Mouse (Mus musculus) B cell, adult 2 months (primary cell): ENCODE data around the gene Pcmt1.

ENCODE experiments used
- DNase-seq, 2 experiments: peaks; one replicate each; pipeline ENCODE4 v3.0.0; 2022

The Pcmt1 gene

DNA sequence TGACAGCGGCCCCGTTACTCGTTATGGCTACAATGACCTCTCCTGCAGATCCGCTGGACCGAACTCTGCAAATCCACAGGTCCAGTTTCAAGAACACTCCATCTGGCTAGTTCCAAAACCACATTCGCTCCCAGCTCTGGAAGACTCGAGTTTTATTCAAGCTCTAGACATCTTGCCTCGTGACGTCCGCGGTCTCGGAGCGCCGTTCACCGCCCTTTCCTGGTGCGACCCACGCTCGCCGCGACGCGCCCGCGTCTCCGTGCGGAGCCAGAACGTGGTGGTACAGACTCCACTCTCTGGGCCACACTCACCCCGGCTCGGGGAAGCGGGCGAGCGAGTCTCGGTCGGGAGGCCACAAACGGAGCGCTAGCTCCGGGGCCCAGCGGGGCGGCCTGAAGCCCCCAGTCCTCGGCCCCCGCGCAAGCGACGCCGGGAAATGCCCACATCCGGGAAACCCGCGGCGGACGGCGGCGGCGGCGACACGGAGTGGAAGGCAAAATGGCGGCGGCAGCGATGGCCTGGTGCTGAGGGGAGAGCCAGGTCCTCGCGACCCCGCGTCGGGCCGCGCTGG, at the start of gene Pcmt1, which contains the start of gene Lats1:
Gene Pcmt1, minus strand, starts transcription at position 406 of the 571 bp plus-strand sequence.
Gene Lats1, plus strand, starts transcription at position 484 of the 571 bp plus-strand sequence.
- peak; percentile 90 to 92 for DNase-seq

DNA sequence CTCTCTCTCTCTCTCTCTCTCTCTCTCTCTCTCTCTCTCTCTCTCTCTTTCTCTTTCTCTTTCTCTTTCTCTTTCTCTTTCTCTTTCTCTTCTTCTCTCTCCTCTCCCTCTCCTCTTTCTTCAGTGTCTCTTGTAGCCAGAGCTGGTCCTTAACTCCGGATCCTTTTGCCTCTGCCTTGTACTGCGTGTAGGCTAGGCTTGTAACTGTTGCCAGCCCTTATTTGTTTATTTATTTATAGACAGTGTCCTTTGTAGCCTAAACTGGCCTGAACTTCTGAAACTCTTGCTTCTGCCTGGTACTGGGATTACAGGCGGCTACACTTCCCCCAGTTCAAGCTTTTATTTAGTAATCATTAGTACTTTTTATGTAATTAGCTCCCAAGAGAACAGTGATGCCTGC, 46.1 kb upstream of the Pcmt1 start:
- DNase-seq: peak; percentile 16 to 25

DNA sequence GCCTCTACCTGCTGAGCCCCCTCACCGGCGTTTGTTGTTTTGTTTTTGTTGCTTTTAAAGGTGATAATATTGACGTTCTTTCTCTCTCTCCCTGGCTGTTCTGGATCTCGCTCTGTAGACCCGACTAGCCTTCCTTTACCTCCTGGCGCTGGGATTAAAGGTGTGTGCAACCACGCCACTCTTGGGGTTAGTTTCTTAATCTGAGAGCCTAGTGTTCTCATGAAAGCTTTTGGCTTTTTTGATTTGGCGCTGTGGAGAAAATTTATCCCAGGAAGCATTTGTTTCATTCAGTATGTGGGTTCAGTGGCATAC, 45.5 kb upstream of the Pcmt1 start:
- DNase-seq: peak in 1 of 2 experiments; percentile 18

DNA sequence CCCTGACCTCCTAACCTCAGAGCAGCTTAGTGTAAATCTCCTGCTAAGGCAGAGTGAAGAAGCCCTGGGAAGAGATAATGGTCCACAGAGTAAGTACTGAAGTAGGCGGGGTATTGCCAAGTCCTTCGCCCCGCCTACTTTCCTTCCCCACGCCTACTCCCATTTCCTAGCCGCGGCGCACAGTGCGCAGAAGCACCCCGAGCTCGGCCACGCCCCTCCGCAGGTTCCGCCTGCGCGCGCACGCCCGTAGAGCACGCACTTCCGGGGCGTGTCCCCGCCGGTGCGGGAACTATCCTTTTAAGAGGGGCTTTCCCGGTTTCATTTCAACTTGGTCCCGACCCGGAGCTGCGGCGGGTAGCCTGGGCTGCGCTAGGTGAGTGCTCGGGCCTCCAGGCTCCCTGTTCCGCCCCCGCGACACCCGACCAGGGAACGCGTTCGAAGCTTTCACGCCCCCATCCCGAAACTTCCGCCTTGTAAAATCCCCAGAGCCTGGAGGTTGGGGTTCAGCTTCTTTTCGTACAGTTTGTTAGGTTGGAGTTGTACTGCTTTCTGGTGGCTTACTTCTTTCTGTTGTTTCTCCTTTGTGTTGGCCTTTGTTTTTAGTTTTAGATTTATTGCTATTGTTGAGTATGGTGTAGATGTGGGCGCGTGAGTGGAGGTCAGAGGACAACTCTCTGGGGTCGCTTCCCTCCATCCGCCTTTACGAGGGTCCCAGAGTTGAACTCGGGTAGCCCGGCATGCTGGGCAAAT, 45.0 kb upstream of the Pcmt1 start, which contains the start of gene Katna1:
Gene Katna1, plus strand, starts transcription at position 250 of the 750 bp plus-strand sequence.
- peak; percentile 96 to 97 for DNase-seq

DNA sequence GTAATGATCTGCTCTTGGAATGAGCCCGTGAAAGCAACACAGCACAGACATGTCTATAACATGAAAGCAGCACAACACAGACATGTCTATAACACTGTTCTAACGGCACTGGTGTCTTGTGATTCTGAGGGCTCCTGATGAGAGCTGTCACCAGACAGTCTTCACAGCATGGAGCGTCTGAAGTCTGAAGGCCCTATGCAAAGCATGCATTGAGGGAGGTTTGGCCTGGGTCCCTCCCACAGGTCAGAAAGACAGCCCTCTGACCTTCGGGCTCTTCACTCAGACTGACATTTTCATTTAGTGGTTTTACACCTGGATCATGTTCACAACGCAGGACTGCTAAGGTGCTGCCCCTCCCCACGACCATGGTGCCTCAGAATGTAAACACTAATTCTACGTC, 34.1 kb upstream of the Pcmt1 start:
- no peak for DNase-seq

DNA sequence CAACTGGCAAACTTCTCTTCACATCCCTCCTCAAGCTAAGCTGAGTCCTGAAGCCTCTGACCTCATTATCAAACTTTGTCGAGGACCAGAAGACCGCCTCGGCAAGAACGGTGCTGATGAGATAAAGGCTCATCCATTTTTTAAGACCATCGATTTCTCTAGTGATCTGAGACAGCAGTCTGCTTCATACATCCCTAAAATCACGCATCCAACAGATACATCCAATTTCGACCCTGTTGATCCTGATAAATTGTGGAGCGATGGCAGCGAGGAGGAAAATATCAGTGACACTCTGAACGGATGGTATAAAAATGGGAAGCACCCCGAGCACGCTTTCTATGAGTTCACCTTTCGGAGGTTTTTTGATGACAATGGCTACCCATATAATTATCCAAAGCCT, 31.6 kb upstream of the Pcmt1 start:
- DNase-seq: no peak

DNA sequence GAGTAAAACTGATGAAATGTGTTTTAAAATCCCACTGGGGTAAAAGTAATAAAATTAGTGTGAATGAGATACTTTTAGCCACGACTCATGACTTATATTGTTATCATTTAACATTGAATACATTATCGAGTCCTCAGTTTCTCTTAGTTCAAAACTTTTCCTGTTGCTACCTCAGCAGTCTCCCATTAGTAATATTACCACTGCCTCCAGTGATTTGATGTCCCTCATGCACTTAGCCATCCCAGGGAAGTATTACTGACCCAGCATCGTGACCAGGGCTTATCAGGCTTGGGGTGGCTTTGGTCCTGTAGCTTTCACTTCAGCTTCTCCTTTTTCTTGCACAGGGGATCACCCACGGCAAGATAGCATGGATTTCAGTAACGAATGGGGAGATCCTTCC, 29.2 kb upstream of the Pcmt1 start:
- no peak for DNase-seq

DNA sequence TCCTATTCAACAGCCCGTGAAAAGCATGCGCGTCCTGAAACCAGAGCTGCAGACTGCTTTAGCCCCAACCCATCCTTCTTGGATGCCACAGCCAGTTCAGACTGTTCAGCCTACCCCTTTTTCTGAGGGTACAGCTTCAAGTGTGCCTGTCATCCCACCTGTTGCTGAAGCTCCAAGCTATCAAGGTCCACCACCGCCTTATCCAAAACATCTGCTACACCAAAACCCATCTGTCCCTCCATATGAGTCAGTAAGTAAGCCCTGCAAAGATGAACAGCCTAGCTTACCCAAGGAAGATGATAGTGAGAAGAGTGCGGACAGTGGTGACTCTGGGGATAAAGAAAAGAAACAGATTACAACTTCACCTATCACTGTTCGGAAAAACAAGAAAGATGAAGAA, 21.6 kb upstream of the Pcmt1 start:
- DNase-seq: no peak

DNA sequence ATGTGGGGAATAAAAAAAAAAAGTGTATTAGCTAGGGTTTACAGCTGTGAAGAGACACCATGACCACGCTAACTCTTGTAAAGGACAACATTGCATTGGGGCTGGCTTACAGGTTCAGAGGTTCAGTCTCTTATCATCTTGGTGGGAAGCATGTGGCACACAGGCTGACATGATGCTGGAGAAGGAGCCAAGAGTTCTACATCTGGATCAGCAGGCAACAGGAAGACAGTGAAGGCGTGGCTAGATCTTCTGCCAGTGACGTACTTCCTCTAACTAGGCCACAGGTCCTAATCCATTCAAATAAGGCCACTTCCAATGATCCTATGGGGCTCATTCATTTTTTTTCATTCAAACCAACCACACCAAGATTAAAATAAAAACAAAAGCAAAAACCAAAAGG, 19.2 kb upstream of the Pcmt1 start:
- no peak for DNase-seq

DNA sequence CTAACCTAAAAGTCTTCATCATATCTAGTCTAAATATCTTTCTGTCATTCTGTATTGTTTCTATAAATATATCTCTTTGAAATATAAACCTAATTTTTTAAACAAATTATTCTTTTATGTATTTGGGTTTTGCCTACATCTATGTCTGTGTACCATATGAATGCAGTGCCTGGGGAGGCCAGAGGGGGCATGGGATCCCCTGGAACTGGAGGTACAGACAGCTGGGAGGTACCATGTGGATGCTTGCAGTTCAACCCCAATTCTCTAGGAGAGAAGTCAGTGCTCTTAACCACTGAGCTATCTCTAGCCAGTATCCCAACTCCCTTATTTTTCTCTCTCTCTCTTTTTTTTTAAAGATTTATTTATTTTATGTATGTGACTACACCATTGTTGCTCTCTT, 14.3 kb upstream of the Pcmt1 start:
- DNase-seq: peak; percentile 45 to 53

DNA sequence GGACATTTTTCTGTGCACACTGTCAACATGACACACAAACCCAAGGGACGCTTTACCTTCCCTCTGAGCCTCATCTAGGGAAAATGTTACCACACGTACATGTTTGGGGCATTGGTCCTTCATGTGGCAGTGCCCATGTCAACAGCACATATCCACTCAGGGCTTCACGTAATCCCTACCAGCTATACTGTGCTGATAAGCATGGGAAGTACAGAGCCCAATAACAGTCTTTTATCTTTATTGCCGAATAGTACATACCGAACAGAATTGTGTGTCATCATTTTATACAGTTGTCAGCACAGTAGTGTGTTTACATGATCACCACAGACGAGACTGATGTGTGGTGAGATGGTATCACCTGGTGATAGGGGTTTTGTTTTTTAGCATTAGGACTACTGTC, 6.0 kb upstream of the Pcmt1 start:
- no peak for DNase-seq

DNA sequence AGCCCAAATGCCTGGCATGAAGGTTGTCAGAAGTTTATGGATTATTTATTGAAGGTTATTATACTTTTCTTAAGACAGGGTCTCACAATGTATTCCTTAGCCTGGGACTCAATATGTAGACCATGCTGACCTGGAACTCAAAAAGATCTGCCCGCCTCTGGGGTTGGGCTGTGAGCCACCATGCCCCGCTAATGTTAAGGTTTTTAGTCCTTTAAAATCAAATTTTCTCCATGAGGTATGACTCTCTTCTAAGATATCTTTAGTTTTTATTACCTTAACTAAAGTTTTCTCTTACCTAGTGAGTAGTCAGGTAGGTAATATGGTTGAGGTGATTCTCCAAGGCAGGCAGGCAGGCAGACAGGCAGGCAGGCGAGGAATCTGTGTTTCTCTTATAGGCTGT, 1.3 kb upstream of the Pcmt1 start:
- DNase-seq: no peak

DNA sequence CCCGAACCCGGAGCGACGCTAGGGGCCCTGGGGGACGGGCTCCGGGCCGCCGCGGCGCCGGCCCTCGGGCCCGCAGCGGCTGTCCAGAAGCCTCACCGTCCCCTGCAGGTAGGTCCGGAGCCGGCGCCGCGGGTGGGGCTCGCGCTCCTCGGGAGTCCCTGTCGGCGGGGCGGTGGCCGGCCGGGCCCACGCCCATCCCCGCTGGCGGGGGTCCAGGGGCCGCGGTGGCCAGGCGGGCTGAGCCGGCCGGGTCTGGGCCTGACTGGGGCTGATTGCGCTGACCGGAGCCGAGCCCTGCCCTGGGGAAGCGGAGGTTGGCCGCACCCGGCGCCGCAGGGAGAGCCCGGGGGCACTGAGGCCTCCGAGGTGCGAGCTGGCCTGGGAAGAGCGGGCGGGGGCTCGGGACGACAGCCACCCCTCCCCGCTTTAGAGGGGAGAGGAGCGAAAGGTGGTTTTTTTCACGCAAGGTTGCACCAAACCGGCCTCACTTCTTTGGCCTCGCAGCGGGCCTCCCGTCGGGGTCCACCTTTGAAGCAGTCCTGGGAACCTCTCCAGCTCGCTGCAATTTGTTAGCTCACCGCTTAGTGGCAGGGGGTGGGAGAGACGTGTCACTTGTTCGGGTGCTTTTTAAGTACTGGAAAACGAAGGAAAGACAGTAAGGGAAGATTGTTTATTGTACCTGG, 548 bp upstream of the Pcmt1 start:
- peak; percentile 55 to 61 for DNase-seq

DNA sequence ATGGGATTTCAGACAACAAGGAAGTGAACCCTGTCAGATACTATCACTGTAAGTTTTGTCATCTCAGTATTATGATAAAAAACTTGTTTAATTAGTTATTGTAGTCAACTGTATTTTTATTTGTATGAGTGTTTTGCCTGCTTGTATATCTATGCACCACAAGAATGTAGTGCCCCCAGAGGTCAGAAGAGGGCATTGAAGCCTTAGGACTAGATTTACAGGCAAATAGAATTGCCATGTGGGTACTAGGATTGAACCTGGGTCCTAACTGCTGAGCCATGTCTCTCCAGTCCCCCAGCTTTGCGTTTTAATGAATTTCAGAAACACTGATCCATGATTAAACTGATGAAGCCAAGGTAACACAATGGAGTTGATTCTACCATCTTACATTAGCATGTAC, 7.3 kb downstream of the Pcmt1 start:
- peak; percentile 49 to 59 for DNase-seq

DNA sequence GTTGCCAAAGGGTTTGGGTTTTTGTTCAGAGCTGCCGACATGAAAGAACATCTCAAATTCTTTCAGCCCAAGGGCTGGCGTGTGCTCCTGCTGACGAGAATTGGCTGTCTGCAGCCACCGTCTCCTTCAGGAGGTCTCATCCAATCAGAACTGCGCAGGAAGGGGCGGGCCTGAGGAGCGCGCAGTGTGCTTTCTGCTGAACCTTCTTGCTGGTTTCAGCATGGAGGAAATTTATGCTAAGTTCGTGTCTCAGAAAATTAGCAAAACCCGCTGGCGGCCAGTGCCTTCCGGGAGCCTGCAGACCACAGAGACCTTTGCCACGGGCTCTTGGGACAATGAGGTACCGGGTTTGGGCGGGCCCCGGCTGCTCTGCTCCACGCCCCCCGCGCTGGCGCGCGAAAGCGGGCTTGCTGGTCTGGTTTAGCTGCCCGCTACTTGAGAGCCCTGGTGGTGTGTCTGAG, 13.6 kb downstream of the Pcmt1 start, which contains the start of gene Nup43:
Gene Nup43, plus strand, starts transcription at position 162 of the 461 bp plus-strand sequence.
- peak; percentile 85 to 87 for DNase-seq

DNA sequence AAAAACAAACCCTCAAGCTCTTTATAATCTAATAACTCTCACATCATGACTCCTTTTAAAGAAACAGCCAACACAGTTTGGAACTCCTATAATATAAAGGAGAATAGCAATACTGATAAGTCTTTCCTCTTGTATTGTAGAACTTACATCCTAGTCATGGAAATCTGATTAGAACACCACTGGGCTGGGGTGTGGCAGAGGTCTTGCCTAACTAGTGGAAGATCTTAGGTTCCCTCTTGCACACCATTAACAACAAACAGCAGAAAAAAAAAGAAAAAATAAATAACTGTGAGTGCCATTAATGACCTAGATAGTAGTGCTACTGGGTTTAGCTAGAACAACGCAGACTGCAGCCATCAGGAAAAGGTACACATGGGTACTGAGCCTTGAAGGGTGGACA, 16.0 kb downstream of the Pcmt1 start:
- no peak for DNase-seq

DNA sequence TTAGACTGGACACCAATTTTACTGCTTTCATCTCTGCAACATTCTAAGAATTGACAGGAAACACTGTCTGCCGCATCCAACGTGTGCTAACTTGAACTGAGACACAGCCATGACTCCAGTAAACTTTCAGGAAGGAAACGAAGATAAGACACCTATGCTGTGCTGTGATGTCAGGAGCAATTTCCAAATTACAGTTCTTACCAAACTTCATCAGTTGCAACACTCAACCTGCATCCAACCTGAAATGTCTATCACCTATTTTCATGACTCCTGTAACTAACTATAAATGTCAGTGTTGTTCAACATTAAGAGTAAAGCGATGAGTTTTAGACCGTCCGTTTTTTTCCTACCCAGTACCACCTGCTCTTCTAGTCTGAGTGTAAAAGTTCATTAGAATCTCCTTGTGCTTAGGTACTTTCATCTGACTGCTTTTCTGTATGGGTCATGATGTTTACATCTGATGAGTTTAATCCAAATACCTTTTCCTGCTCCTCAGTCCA, 16.9 kb downstream of the Pcmt1 start:
- no peak for DNase-seq

DNA sequence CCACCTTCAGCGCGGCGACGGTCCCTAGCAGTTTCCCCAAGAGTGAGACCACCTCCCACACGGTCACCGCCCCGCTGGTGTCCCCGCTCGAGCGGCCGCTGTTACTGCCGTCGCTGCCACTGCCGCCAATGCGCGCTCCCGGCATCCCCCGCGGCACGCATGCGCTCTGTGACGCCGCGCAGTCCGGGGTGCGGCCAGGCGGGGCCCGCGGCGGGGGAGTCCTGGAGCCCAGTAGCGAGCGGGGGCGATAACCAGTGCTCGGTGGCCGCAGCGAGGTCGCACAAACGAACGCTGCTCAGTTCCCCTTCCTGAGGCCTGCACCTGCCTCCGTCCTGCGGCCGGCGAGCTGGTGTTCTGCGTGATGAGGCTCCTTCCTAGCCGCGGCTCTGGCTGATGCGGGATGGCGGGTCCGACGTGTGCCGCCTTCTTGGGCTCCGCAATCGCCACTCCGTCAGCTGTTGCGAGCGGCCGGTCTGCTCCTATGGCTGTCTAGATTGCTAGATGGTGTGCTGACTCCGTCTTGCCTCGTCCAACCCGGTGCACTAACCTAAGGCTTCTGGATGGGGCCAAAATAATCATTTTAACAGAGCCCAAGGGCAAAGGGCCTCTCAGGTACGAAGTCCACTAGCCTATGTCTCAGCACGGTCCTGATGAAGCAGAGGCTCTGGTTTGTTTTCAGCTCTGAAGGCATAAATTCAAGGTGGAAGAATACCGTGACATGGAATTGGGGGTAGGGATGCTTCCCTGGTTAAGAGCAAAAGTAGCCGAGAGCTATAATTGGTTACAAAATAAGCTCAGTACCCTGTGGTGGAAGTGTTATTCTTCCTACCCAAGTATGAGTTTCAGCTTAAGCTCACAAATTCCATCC, 17.5 kb downstream of the Pcmt1 start:
- DNase-seq: peak; percentile 93 to 96

DNA sequence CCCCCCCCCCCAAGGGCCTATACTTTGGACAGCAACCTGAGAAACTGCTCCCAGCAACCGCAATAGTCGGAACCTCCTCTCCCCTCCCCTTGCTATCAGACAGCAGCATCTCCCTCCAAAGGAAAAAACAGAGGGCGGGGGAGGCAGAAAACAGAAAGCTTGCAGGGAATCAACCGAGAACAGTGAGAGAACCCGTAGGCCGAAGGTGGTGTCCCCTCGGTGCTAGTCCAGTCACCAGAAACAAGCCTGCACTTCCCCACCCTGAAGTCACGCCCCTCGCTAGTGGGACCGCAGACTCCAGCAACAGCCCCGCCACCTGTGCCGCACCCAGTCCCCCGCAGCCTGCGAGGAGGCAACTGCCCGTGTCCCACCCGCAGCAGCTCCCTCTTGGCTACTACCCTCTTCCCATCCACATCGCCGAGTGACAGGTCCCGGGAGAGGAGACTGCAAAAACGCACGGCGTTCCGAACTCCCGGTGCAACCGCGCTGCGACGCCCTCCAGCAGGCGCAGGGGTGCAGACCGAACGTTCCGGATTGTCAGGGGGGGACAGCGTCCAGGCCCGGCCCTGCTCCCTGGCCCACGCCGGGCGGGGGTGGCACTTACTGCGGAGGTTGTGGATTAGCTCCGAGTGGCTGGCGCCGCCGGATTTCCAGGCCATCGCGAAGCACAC, 18.3 kb downstream of the Pcmt1 start:
- peak; percentile 83 to 84 for DNase-seq

DNA sequence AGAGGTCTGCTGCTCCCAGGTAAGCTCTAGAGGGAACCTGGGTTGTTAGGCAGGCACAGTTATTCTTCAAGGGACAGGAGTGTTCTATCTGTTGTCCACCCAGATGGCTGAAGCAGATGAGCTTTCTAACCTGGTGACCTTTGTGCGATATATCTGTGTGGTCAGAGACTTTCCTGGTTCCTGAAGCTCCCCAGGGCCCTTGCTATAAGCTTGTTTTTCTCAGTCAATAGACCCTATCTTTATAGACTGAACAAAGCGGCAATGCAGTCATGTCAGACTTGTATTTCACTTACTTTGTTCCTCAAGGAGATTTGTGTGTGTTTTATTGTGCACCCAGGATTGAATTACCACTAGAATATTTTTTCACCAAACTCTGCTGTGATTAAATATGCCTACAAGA, 29.9 kb downstream of the Pcmt1 start:
- DNase-seq: no peak

DNA sequence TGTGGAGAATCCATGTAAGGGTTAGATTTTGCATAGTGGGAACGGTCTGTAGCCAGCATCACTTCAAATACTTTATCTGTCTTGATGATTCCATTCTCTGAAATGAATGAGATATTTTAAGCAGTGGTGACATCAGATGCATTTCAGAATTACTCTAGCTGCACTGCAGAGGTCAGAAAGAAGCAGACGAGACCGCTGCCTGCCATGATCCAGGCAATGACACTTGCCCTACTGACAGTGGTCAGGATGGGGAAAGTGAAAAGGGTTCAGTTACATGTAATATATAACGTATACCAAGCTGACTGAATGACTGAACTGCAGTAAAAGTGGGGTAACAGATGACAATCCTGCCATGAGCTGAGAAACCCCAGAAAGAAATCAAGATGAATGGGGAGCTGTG, 31.9 kb downstream of the Pcmt1 start:
- no peak for DNase-seq

DNA sequence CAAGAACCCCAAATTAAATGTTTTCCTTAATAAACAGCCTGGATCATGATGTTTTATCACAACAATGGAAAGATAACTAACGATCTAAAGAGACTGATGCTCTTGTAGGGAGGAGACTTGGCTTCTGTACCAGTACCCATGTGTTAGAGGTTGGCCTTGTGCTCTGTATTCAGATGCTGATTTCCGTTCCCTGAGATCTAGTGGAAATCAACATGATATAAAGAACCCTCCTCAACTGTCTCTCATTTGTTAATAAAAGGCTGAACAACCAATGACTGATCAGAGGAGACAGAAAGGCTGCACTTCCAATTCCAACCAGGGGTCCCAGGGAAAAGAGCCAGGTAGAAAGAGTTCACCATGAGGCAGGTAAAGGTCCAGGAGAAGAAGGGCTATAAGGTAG, 35.0 kb downstream of the Pcmt1 start:
- DNase-seq: no peak
